Mouse (Mus musculus): ENCODE measurements around the gene Esm1. TPM values are rescaled to one million over a fixed set of nuclear protein-coding genes. Genes with fewer than 3 reads are reported as not detected.

Gene Esm1
- polyA plus RNA-seq, 1 experiment from 2014 or later = 0.84 TPM

DNA sequence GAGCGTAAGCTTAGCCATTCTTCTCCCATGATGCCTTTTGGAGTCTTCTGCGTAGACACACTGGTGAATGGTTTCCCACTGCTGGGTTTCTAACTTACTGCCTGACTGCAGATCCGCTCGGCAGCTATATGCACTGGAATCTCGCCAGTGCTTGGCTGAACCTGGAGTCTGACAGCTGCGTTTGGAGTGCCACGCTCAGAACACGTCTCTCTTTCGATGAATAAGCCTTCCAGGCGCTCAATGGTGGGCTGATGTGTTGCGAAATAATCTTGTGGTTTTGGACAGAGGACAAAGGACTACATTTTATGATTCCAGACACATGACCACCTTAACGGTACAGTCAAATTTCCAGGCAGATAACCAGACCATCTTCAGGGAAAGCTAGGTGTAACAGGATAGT lies 53.4 kb downstream of the Esm1 start:
- peak; percentile 81 for ATAC-seq
- Histone ChIP-seq H3K36me3 (ENCODE audit: control insufficient read depth, insufficient read depth) (no peaks in the 10 kb centered on the region), H3K9me3 (ENCODE audit: control insufficient read depth, low read length) (no peaks in the 10 kb centered on the region), H3K27me3 (replicated peaks; ENCODE audit: control insufficient read depth, insufficient read depth, low read length) (no peaks in the 10 kb centered on the region), H3K27ac (ENCODE audit: low read length) (no peak overlapping the region), H3K4me2 (ENCODE audit: low read length) (peak overlapping the region; percentile 16; the same call in 1 of the 2 replicates), H3K4me1 (replicated peaks; ENCODE audit: control insufficient read depth, insufficient read depth, low read length) (peaks cover 6% of the 10 kb centered on the region), H3K9ac (replicated peaks; ENCODE audit: low read depth, low read length) (no peak overlapping the region), H3K4me3 (replicated peaks; ENCODE audit: low read length) (no peak overlapping the region)
- WGBS = 48% methylated on average over 12 of the region's 12 CpGs

DNA sequence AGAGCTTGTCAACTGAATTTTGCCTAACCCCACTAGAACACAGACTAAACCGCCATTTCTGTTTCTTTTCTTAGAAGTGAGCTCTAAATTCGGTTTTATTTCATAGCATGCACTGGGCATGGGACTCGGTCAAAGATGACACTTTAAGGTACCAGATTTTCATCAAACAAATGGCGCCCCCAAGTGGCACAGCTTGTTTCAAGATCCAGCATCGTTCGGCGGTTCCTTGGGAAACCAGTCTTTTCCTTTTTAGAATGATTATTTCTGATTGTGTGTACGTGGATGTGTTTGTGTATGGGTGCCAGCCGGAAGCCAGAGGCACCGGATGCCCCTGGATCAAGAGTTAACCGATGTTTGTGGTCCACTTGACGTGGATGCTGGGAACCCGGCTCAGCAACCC lies 55.8 kb downstream of the Esm1 start:
- WGBS = 30% methylated on average over 13 of the region's 13 CpGs
- no peak for ATAC-seq
- Histone ChIP-seq H3K27ac (ENCODE audit: low read length) (no peak overlapping the region), H3K9ac (replicated peaks; ENCODE audit: low read depth, low read length) (no peak overlapping the region), H3K36me3 (ENCODE audit: control insufficient read depth, insufficient read depth) (no peaks in the 10 kb centered on the region), H3K4me2 (ENCODE audit: low read length) (no peak overlapping the region), H3K27me3 (replicated peaks; ENCODE audit: control insufficient read depth, insufficient read depth, low read length) (no peaks in the 10 kb centered on the region), H3K4me1 (replicated peaks; ENCODE audit: control insufficient read depth, insufficient read depth, low read length) (peaks cover 6% of the 10 kb centered on the region), H3K9me3 (ENCODE audit: control insufficient read depth, low read length) (no peaks in the 10 kb centered on the region), H3K4me3 (replicated peaks; ENCODE audit: low read length) (no peak overlapping the region)

DNA sequence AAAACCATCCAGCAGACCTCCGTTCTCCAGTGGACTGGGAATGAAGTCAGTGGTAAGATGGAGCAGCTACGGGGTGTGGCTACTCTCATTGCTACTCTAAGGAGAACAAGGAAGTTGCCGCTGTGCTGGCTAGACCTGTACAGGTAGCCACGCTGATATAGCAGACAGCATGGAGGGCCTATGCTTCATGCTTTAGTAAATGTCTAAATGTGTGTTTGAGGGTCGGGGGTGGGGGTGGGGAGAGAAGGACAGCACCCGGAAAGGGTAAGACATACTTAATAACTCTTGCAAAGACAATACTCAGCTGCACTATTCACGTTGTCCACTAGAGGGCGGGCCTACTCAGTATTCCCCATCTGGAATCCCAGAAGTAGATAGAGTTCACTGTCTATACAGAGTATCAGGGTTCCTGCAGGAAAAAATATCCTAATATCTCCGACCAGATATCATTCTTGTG lies 57.1 kb downstream of the Esm1 start:
- Histone ChIP-seq H3K27ac (ENCODE audit: low read length) (no peak overlapping the region), H3K4me2 (ENCODE audit: low read length) (no peak overlapping the region), H3K9me3 (ENCODE audit: control insufficient read depth, low read length) (no peaks in the 10 kb centered on the region), H3K4me3 (replicated peaks; ENCODE audit: low read length) (no peak overlapping the region), H3K4me1 (replicated peaks; ENCODE audit: control insufficient read depth, insufficient read depth, low read length) (peaks cover 6% of the 10 kb centered on the region), H3K36me3 (ENCODE audit: control insufficient read depth, insufficient read depth) (no peaks in the 10 kb centered on the region), H3K27me3 (replicated peaks; ENCODE audit: control insufficient read depth, insufficient read depth, low read length) (no peaks in the 10 kb centered on the region), H3K9ac (replicated peaks; ENCODE audit: low read depth, low read length) (no peak overlapping the region)
- ATAC-seq = peak; percentile 22; the same call in 1 of the 2 replicates
- WGBS = 28% methylated on average over 9 of the region's 9 CpGs

DNA sequence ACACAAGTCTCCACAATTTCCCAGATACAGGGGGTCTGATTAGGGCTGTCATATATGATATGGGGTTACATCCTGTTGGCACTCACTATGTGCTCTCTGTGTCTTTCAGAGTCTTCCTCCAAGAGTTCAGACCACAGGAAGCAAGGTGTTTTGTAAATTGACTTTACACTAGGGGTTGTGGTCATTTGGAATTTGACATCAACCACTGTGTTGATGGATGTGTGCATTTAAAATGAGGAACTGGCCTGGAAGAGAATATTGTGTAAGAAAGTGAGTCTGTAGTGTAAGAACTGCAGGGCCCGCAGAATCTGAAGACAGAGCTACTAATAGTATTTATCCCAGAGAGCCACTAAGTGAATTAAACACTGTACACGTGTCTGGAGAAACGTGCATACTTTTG lies 57.7 kb downstream of the Esm1 start:
- H3K9me3 ChIP-seq (ENCODE audit: control insufficient read depth, low read length) = no peaks in the 10 kb centered on the region
- no peak overlapping the region for H3K27ac ChIP-seq (ENCODE audit: low read length)
- H3K27me3 ChIP-seq (replicated peaks; ENCODE audit: control insufficient read depth, insufficient read depth, low read length) = no peaks in the 10 kb centered on the region
- WGBS = 83% methylated on average over 3 of the region's 3 CpGs
- H3K36me3 ChIP-seq (ENCODE audit: control insufficient read depth, insufficient read depth) = no peaks in the 10 kb centered on the region
- H3K4me3 ChIP-seq (replicated peaks; ENCODE audit: low read length) = no peak overlapping the region
- ATAC-seq = no peak
- H3K4me1 ChIP-seq (replicated peaks; ENCODE audit: control insufficient read depth, insufficient read depth, low read length) = peaks cover 6% of the 10 kb centered on the region
- no peak overlapping the region for H3K4me2 ChIP-seq (ENCODE audit: low read length)
- no peak overlapping the region for H3K9ac ChIP-seq (replicated peaks; ENCODE audit: low read depth, low read length)

Other genes with a start within 250 kb of the Esm1 start
- 0.51 and 1.4 TPM in 2 replicates for gene Ccno, start 221.9 kb upstream of the Esm1 start, polyA plus RNA-seq (2015; fragmentation: Nextera tagmentation; extraction: Ambion mirVana)
- 0.20 and 0.66 TPM in 2 replicates for gene Mcidas, start 215.8 kb upstream of the Esm1 start, polyA plus RNA-seq (2015; fragmentation: Nextera tagmentation; extraction: Ambion mirVana)
- gene Cdc20b, start 174.5 kb upstream of the Esm1 start, polyA plus RNA-seq (2015; fragmentation: Nextera tagmentation; extraction: Ambion mirVana) = 0.33 TPM in 1 of 2 replicates, not detected in the other
- gene Gpx8, start 163.2 kb upstream of the Esm1 start, polyA plus RNA-seq (2015; fragmentation: Nextera tagmentation; extraction: Ambion mirVana) = 39.0 and 44.8 TPM in 2 replicates
- gene Gzma, start 108.7 kb upstream of the Esm1 start, polyA plus RNA-seq (2015; fragmentation: Nextera tagmentation; extraction: Ambion mirVana) = 0.29 TPM in 1 of 2 replicates, not detected in the other
- gene Gzmk, start 16.2 kb downstream of the Esm1 start, polyA plus RNA-seq (2015; fragmentation: Nextera tagmentation; extraction: Ambion mirVana) = 0.16 TPM in 1 of 2 replicates, not detected in the other
- gene BC067074, start 83.5 kb downstream of the Esm1 start, polyA plus RNA-seq (2015; fragmentation: Nextera tagmentation; extraction: Ambion mirVana) = 0.60 and 0.73 TPM in 2 replicates